Mouse (Mus musculus) heart, embryonic 12.5 days (tissue): ENCODE data around the gene BC048562. TPM values are rescaled to one million over a fixed set of nuclear protein-coding genes. Genes with fewer than 3 reads are reported as not detected.

Source experiments
- ATAC-seq: fragments of 200-750 bp; cut with Nextera tagmentation; 2 replicates; pipeline ENCODE4 v1.8.0; 2017; ENCODE audit warnings: moderate TSS enrichment, moderate library complexity; ENCODE audit not compliant: insufficient number of reproducible peaks, low FRiP score
- H3K27ac ChIP-seq: fragments of 300-500 bp; sonication (generic); 2 replicates; pipeline ENCODE4 v1.5.1; 2016; ENCODE audit warnings: mild to moderate bottlenecking, moderate library complexity; ENCODE audit not compliant: poor library complexity, severe bottlenecking
- H3K27me3 ChIP-seq: fragments of 300-500 bp; sonication (generic); replicated peaks from 2 replicates; pipeline ENCODE4 v1.6.1; 2016; ENCODE audit warnings: mild to moderate bottlenecking, moderate library complexity
- H3K36me3 ChIP-seq: fragments of 300-500 bp; sonication (generic); 2 replicates; pipeline ENCODE4 v1.6.1; 2016; ENCODE audit warnings: mild to moderate bottlenecking, moderate library complexity
- H3K4me1 ChIP-seq: fragments of 300-500 bp; sonication (generic); replicated peaks from 2 replicates; pipeline ENCODE4 v1.6.1; 2016; ENCODE audit warnings: mild to moderate bottlenecking
- H3K4me2 ChIP-seq: fragments of 300-500 bp; sonication (generic); 2 replicates; pipeline ENCODE4 v1.6.1; 2016; ENCODE audit warnings: mild to moderate bottlenecking, moderate library complexity
- H3K4me3 ChIP-seq: fragments of 300-500 bp; sonication (generic); 2 replicates; pipeline ENCODE4 v1.5.1; 2016; ENCODE audit warnings: mild to moderate bottlenecking
- H3K9ac ChIP-seq: fragments of 300-500 bp; sonication (generic); 2 replicates; pipeline ENCODE4 v1.6.1; 2016; ENCODE audit warnings: mild to moderate bottlenecking, moderate library complexity
- H3K9me3 ChIP-seq: fragments of 300-500 bp; sonication (generic); replicated peaks from 2 replicates; pipeline ENCODE4 v1.6.1; 2016; ENCODE audit warnings: mild to moderate bottlenecking, moderate library complexity
- WGBS: fragments of 180-500 bp; shearing (Covaris S2); methylation state at CpG from one replicate; pipeline ENCODE4 v1.1.7; 2016; 5-methylcytosine and 5-hydroxymethylcytosine counted together
- polyA plus RNA-seq: library from polyadenylated mRNA; unstranded; fragments of >200 nt; fragmentation: Nextera tagmentation; extraction: Ambion mirVana; gene quantifications from 2 replicates; pipeline ENCODE4 v1.2.1, GENCODE M21; 2016

BC048562 gene
- polyA plus RNA-seq, 1 experiment from 2014 or later: not detected

DNA sequence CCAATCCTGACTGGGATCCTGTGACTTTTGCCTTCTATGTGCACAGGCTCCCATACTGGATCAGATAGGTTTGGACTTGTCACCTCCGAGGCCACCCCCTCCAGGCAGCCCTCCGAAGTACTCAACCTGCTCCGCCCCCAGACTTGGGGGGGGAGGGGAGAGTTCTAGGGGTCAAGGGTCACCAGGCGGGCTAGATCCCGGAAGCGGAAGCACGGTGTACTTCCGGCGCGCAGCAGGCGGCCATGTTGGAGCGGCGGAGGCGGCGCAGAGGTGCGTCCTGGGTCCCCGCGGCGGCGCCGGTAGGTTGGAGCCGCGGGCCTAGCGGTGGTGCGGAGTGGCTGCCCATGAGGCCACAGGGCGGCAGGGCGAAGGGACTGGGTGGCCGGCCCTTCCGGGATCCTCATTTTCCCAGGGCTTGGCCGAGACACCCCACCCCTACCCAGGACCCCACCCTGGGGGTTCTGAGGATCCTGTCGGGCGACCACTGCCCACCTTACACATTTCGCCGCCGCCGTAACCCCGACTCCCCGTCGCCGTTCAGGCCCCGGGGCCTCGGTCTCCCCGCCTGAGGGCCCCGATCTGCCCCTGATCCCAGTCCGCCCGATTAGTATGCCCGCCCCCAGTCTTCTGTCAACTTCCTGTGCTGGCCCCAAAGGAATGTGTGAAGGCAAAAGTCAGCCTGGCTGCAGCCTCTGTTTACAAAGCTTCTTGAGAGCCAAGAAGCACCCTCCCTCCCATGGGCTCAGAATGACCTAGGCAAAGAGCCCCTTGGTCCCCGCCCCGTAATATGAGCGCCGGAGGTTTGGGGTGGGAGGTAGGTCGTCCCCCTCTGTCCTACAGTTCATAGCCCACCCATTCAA, 24.3 kb downstream of the BC048562 start, which contains the start of gene Ccdc71:
Gene Ccdc71 (plus strand): TSS at position 209 of the 860 bp plus-strand sequence.
- Histone ChIP-seq H3K4me2 (peak within 1 kb of the TSS; percentile 96), H3K27ac (peak within 1 kb of the TSS; percentile 82), H3K9me3 (no peaks in the 10 kb centered on the region), H3K4me1 (peaks cover 15% of the 10 kb centered on the region), H3K27me3 (no peaks in the 10 kb centered on the region; the same call in 1 of the 2 replicates), H3K36me3 (peaks cover 32% of the 10 kb centered on the region), H3K9ac (peak within 1 kb of the TSS; percentile 84), H3K4me3 (peak within 1 kb of the TSS; percentile 80)
- WGBS: under 1% methylated on average over 52 of the region's 52 CpGs
- peak; percentile 81 for ATAC-seq

- no peaks in the 10 kb centered on the region; the same call in 1 of the 2 replicates for H3K27me3 ChIP-seq
- ATAC-seq: no peak
- 21% methylated on average over 11 of the region's 11 CpGs for WGBS
Observed at GRCm38 (mm10) chr9:108461181-108461631, 24.9 kb downstream of the BC048562 start, which contains the start of gene Klhdc8b. Gene Klhdc8b, minus strand, starts transcription at chr9:108461581.

GRCm38 (mm10) chr9:108461675-108462074, 25.4 kb downstream of the BC048562 start:
- Histone ChIP-seq H3K9ac (peak overlapping the region; percentile 84), H3K27ac (no peak overlapping the region)

More at GRCm38 (mm10) chr9:108461181-108461631, 24.9 kb downstream of the BC048562 start, which contains the start of gene Klhdc8b:
- Histone ChIP-seq H3K27ac (peak within 1 kb of the TSS; percentile 82), H3K4me3 (peak within 1 kb of the TSS; percentile 80), H3K36me3 (peaks cover 39% of the 10 kb centered on the region), H3K9ac (peak within 1 kb of the TSS; percentile 84), H3K4me2 (peak within 1 kb of the TSS; percentile 96), H3K9me3 (no peaks in the 10 kb centered on the region), H3K4me1 (peaks cover 15% of the 10 kb centered on the region)

GRCm38 (mm10) chr9:108462192-108462591, 25.9 kb downstream of the BC048562 start:
- ATAC-seq: no peak
- Histone ChIP-seq H3K4me3 (no peak overlapping the region), H3K27ac (no peak overlapping the region), H3K4me1 (peaks cover 15% of the 10 kb centered on the region), H3K27me3 (no peaks in the 10 kb centered on the region; the same call in 1 of the 2 replicates), H3K4me2 (peak overlapping the region; percentile 96), H3K9me3 (no peaks in the 10 kb centered on the region), H3K36me3 (peaks cover 42% of the 10 kb centered on the region), H3K9ac (peak overlapping the region; percentile 27)
- 78% methylated on average over 10 of the region's 10 CpGs for WGBS

More at GRCm38 (mm10) chr9:108461675-108462074, 25.4 kb downstream of the BC048562 start:
- Histone ChIP-seq H3K4me1 (peaks cover 15% of the 10 kb centered on the region), H3K4me3 (peak overlapping the region; percentile 80), H3K9me3 (no peaks in the 10 kb centered on the region), H3K36me3 (peaks cover 41% of the 10 kb centered on the region), H3K4me2 (peak overlapping the region; percentile 96), H3K27me3 (no peaks in the 10 kb centered on the region; the same call in 1 of the 2 replicates)
- WGBS: 86% methylated on average over 5 of the region's 5 CpGs
- no peak for ATAC-seq

GRCm38 (mm10) chr9:108463713-108464112, 27.4 kb downstream of the BC048562 start:
- H3K4me2 ChIP-seq: no peak overlapping the region
- peaks cover 15% of the 10 kb centered on the region for H3K4me1 ChIP-seq
- peaks cover 50% of the 10 kb centered on the region for H3K36me3 ChIP-seq
- H3K4me3 ChIP-seq: no peak overlapping the region
- ATAC-seq: no peak
- no peaks in the 10 kb centered on the region; the same call in 1 of the 2 replicates for H3K27me3 ChIP-seq
- WGBS: 96% methylated on average over 9 of the region's 9 CpGs
- no peak overlapping the region for H3K9ac ChIP-seq
- no peaks in the 10 kb centered on the region for H3K9me3 ChIP-seq
- H3K27ac ChIP-seq: no peak overlapping the region

- no peak overlapping the region for H3K4me2 ChIP-seq
- no peak overlapping the region for H3K4me3 ChIP-seq
- no peak for ATAC-seq
- H3K27ac ChIP-seq: no peak overlapping the region
- 95% methylated on average over 2 of the region's 2 CpGs for WGBS
- H3K9me3 ChIP-seq: no peaks in the 10 kb centered on the region
- H3K9ac ChIP-seq: no peak overlapping the region
- H3K27me3 ChIP-seq: no peaks in the 10 kb centered on the region
- peaks cover 50% of the 10 kb centered on the region for H3K36me3 ChIP-seq
- peaks cover 13% of the 10 kb centered on the region for H3K4me1 ChIP-seq
Observed at GRCm38 (mm10) chr9:108466219-108466618, 29.9 kb downstream of the BC048562 start.

GRCm38 (mm10) chr9:108469430-108469829, 33.1 kb downstream of the BC048562 start:
- no peak for ATAC-seq
- no peak overlapping the region for H3K27ac ChIP-seq
- no peak overlapping the region for H3K9ac ChIP-seq
- no peaks in the 10 kb centered on the region for H3K9me3 ChIP-seq
- no peak overlapping the region for H3K4me2 ChIP-seq
- no peak overlapping the region for H3K4me3 ChIP-seq
- no peaks in the 10 kb centered on the region for H3K27me3 ChIP-seq
- H3K36me3 ChIP-seq: peaks cover 29% of the 10 kb centered on the region
- H3K4me1 ChIP-seq: no peaks in the 10 kb centered on the region
- 70% methylated on average over 5 of the region's 5 CpGs for WGBS

- no peaks in the 10 kb centered on the region for H3K27me3 ChIP-seq
- ATAC-seq: no peak
- 54% methylated on average over 4 of the region's 4 CpGs for WGBS
Observed at GRCm38 (mm10) chr9:108469845-108470244, 33.6 kb downstream of the BC048562 start.

GRCm38 (mm10) chr9:108474528-108474927, 38.2 kb downstream of the BC048562 start:
- no peak for ATAC-seq
- no peak overlapping the region for H3K4me3 ChIP-seq
- WGBS: 60% methylated on average over 1 of the region's 1 CpGs
- no peak overlapping the region for H3K4me2 ChIP-seq
- H3K4me1 ChIP-seq: peaks cover 5% of the 10 kb centered on the region; the same call in 1 of the 2 replicates
- no peak overlapping the region for H3K27ac ChIP-seq
- H3K27me3 ChIP-seq: no peaks in the 10 kb centered on the region
- H3K36me3 ChIP-seq: no peaks in the 10 kb centered on the region
- no peak overlapping the region for H3K9ac ChIP-seq
- H3K9me3 ChIP-seq: no peaks in the 10 kb centered on the region

More at GRCm38 (mm10) chr9:108469845-108470244, 33.6 kb downstream of the BC048562 start:
- Histone ChIP-seq H3K4me2 (no peak overlapping the region), H3K9me3 (no peaks in the 10 kb centered on the region), H3K9ac (no peak overlapping the region), H3K4me1 (no peaks in the 10 kb centered on the region), H3K27ac (no peak overlapping the region), H3K36me3 (peaks cover 25% of the 10 kb centered on the region), H3K4me3 (no peak overlapping the region)

DNA sequence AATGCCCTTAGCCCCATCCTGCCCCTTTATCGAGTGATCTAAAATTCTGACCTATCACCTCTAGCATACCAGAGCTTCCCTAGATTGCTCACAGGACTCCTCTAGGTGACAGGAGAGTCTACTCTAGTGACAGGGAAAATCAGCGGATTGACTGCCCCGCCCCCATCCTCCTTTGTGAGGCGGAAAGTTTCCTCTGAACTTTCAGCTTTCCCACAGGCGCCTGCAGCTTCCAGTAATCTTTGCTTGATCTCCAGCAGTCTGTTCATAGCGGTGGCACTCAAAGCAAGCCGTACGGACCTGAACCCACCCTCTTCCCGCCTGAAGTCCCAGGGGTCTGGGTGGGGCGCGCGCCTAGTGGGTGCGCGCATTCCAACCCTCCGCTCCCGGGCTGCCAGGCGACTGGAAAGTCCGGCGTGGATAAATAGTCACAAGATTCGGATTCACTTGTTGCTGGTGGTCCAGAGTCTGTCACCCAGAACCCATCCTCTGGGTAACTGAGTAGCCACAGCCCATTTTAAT, 42.4 kb downstream of the BC048562 start:
- Histone ChIP-seq H3K4me1 (peaks cover 27% of the 10 kb centered on the region), H3K9ac (peak overlapping the region; percentile 66), H3K9me3 (no peaks in the 10 kb centered on the region), H3K27ac (peak overlapping the region; percentile 86), H3K27me3 (no peaks in the 10 kb centered on the region), H3K4me2 (peak overlapping the region; percentile 90), H3K36me3 (peaks cover 24% of the 10 kb centered on the region), H3K4me3 (peak overlapping the region; percentile 55)
- peak; percentile 63 for ATAC-seq
- WGBS: 1% methylated on average over 20 of the region's 20 CpGs

DNA sequence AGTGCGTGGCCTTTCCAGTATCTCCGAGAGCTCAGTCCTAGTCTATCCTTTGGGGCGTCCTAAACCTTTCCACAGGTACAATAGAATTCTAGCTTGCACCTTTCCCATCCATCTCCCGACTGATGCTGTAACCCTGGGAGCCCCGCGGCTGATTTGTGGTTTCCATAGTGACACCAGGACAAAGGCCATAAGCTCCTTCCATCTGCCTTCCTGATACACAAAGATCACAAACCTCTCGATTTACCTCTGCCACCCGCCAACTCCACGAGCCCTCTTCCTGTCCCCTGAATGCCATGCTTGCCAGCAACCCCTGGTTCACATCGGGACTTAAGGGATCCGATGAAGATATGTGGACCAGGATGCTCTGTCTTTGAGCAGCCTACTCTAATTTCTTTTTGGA, 43.0 kb downstream of the BC048562 start:
- WGBS: 37% methylated on average over 11 of the region's 11 CpGs
- no peaks in the 10 kb centered on the region for H3K9me3 ChIP-seq
- no peak overlapping the region for H3K27ac ChIP-seq
- no peak overlapping the region for H3K9ac ChIP-seq
- H3K27me3 ChIP-seq: no peaks in the 10 kb centered on the region
- H3K4me2 ChIP-seq: peak overlapping the region; percentile 90
- H3K4me1 ChIP-seq: peaks cover 27% of the 10 kb centered on the region
- H3K36me3 ChIP-seq: peaks cover 29% of the 10 kb centered on the region
- H3K4me3 ChIP-seq: no peak overlapping the region
- ATAC-seq: no peak
